Mouse (Mus musculus): Measurements from ENCODE around the gene Myh14. TPM values are rescaled to one million over a fixed set of nuclear protein-coding genes. Genes with fewer than 3 reads are reported as not detected.

Gene Myh14
- polyA plus RNA-seq, 1 experiment from 2014 or later, result 114 TPM

- H3K27me3 ChIP-seq (replicated peaks; ENCODE audit: control insufficient read depth, insufficient read depth, low read length), result no peaks in the 10 kb centered on the region
- H3K27ac ChIP-seq (ENCODE audit: low read depth, low read length), result peak overlapping the region; percentile 70
- no peaks in the 10 kb centered on the region for H3K36me3 ChIP-seq (ENCODE audit: control insufficient read depth, insufficient read depth)
- 64% methylated on average over 2 of the region's 2 CpGs for WGBS
- no peaks in the 10 kb centered on the region for H3K9me3 ChIP-seq (ENCODE audit: control insufficient read depth)
- H3K4me1 ChIP-seq (replicated peaks; ENCODE audit: control insufficient read depth, insufficient read depth, low read length), result no peaks in the 10 kb centered on the region
- no peak overlapping the region for H3K9ac ChIP-seq (ENCODE audit: low read depth, low read length)
- H3K4me3 ChIP-seq (ENCODE audit: low read depth, low read length), result no peak overlapping the region
- H3K4me2 ChIP-seq (replicated peaks; ENCODE audit: low read depth), result no peak overlapping the region
- no peak for TF ChIP-seq CTCF (IDR thresholded peaks at IDR 0.05; ENCODE audit: low read depth)
- no peak for ATAC-seq
Observed at GRCm38 (mm10) chr7:44557629-44558028, 113.0 kb downstream of the Myh14 start.

Other genes with a start within 250 kb of the Myh14 start
- gene Lrrc4b, start 241.8 kb downstream of the Myh14 start, polyA plus RNA-seq (2015; fragmentation: Nextera tagmentation; extraction: Ambion mirVana), result 0.35 and 0.54 TPM in 2 replicates
- 1.5 and 1.7 TPM in 2 replicates for gene Aspdh, start 205.5 kb downstream of the Myh14 start, polyA plus RNA-seq (2015; fragmentation: Nextera tagmentation; extraction: Ambion mirVana)
- gene Josd2, start 202.9 kb downstream of the Myh14 start, polyA plus RNA-seq (2015; fragmentation: Nextera tagmentation; extraction: Ambion mirVana), result 28.6 and 30.3 TPM in 2 replicates
- gene Emc10, start 174.3 kb downstream of the Myh14 start, polyA plus RNA-seq (2015; fragmentation: Nextera tagmentation; extraction: Ambion mirVana), result 68.6 and 74.8 TPM in 2 replicates
- 4.4 and 5.2 TPM in 2 replicates for gene Fam71e1, start 174.3 kb downstream of the Myh14 start, polyA plus RNA-seq (2015; fragmentation: Nextera tagmentation; extraction: Ambion mirVana)
- 0.13 and 0.18 TPM in 2 replicates for gene Mybpc2, start 146.2 kb downstream of the Myh14 start, polyA plus RNA-seq (2015; fragmentation: Nextera tagmentation; extraction: Ambion mirVana)
- 0.17 and 0.33 TPM in 2 replicates for gene Spib, start 138.8 kb downstream of the Myh14 start, polyA plus RNA-seq (2015; fragmentation: Nextera tagmentation; extraction: Ambion mirVana)
- gene Pold1, start 122.0 kb downstream of the Myh14 start, polyA plus RNA-seq (2015; fragmentation: Nextera tagmentation; extraction: Ambion mirVana), result 16.8 and 18.3 TPM in 2 replicates
- 71.3 and 73.9 TPM in 2 replicates for gene Nr1h2, start 116.9 kb downstream of the Myh14 start, polyA plus RNA-seq (2015; fragmentation: Nextera tagmentation; extraction: Ambion mirVana)
- 0.99 and 1.1 TPM in 2 replicates for gene Napsa, start 98.5 kb downstream of the Myh14 start, polyA plus RNA-seq (2015; fragmentation: Nextera tagmentation; extraction: Ambion mirVana)
- gene Kcnc3, start 80.2 kb downstream of the Myh14 start, polyA plus RNA-seq (2015; fragmentation: Nextera tagmentation; extraction: Ambion mirVana), result 0.20 TPM in 2 replicates
- not detected in 2 replicates for gene Izumo2, start 37.9 kb upstream of the Myh14 start, polyA plus RNA-seq (2015; fragmentation: Nextera tagmentation; extraction: Ambion mirVana)
- gene Vrk3, start 77.6 kb upstream of the Myh14 start, polyA plus RNA-seq (2015; fragmentation: Nextera tagmentation; extraction: Ambion mirVana), result 35.1 and 37.0 TPM in 2 replicates
- gene Zfp473, start 80.2 kb upstream of the Myh14 start, polyA plus RNA-seq (2015; fragmentation: Nextera tagmentation; extraction: Ambion mirVana), result 0.24 and 0.26 TPM in 2 replicates
- gene Nup62, start 145.2 kb upstream of the Myh14 start, polyA plus RNA-seq (2015; fragmentation: Nextera tagmentation; extraction: Ambion mirVana), result 28.0 and 28.1 TPM in 2 replicates
- gene Il4i1, start 145.5 kb upstream of the Myh14 start, polyA plus RNA-seq (2015; fragmentation: Nextera tagmentation; extraction: Ambion mirVana), result 0.82 and 0.89 TPM in 2 replicates
- 6.5 and 6.6 TPM in 2 replicates for gene Atf5, start 145.8 kb upstream of the Myh14 start, polyA plus RNA-seq (2015; fragmentation: Nextera tagmentation; extraction: Ambion mirVana)
- 71.6 and 76.5 TPM in 2 replicates for gene Akt1s1, start 178.1 kb upstream of the Myh14 start, polyA plus RNA-seq (2015; fragmentation: Nextera tagmentation; extraction: Ambion mirVana)
- 47.4 and 48.5 TPM in 2 replicates for gene Tbc1d17, start 178.2 kb upstream of the Myh14 start, polyA plus RNA-seq (2015; fragmentation: Nextera tagmentation; extraction: Ambion mirVana)
- 27.7 and 32.0 TPM in 2 replicates for gene Pnkp, start 186.3 kb upstream of the Myh14 start, polyA plus RNA-seq (2015; fragmentation: Nextera tagmentation; extraction: Ambion mirVana)
- 112 and 114 TPM in 2 replicates for gene Ptov1, start 198.9 kb upstream of the Myh14 start, polyA plus RNA-seq (2015; fragmentation: Nextera tagmentation; extraction: Ambion mirVana)
- gene Med25, start 221.9 kb upstream of the Myh14 start, polyA plus RNA-seq (2015; fragmentation: Nextera tagmentation; extraction: Ambion mirVana), result 60.0 and 62.9 TPM in 2 replicates
- 11.1 and 12.1 TPM in 2 replicates for gene Fuz, start 225.2 kb upstream of the Myh14 start, polyA plus RNA-seq (2015; fragmentation: Nextera tagmentation; extraction: Ambion mirVana)

All from intestine, postnatal 0 days (tissue).